Mouse (Mus musculus) limb, embryonic 11.5 days (tissue): Measurements from ENCODE around the gene Csn1s2a. TPM values are rescaled to one million over a fixed set of nuclear protein-coding genes. Genes with fewer than 3 reads are reported as not detected.

Experiments
- polyA plus RNA-seq: library from polyadenylated mRNA; unstranded; fragments of >200 nt; fragmentation: Nextera tagmentation; extraction: Ambion mirVana; gene quantifications from 2 replicates; pipeline ENCODE4 v1.2.1, GENCODE M21; 2014

Csn1s2a gene
- polyA plus RNA-seq, 1 experiment from 2014 or later, result not detected

Other genes with a start within 250 kb of the Csn1s2a start
- not detected in 2 replicates for gene Sult1b1, start 236.4 kb upstream of the Csn1s2a start, polyA plus RNA-seq
- gene Sult1d1, start 205.5 kb upstream of the Csn1s2a start, polyA plus RNA-seq, result not detected in 2 replicates
- gene Sult1e1, start 183.0 kb upstream of the Csn1s2a start, polyA plus RNA-seq, result not detected in 2 replicates
- gene Csn1s1, start 108.4 kb upstream of the Csn1s2a start, polyA plus RNA-seq, result not detected in 2 replicates
- gene Csn2, start 74.9 kb upstream of the Csn1s2a start, polyA plus RNA-seq, result not detected in 2 replicates
- not detected in 2 replicates for gene Csn1s2b, start 33.5 kb downstream of the Csn1s2a start, polyA plus RNA-seq
- gene Prr27, start 51.1 kb downstream of the Csn1s2a start, polyA plus RNA-seq, result not detected in 2 replicates
- gene Odam, start 110.5 kb downstream of the Csn1s2a start, polyA plus RNA-seq, result not detected in 2 replicates
- not detected in 2 replicates for gene Csn3, start 151.0 kb downstream of the Csn1s2a start, polyA plus RNA-seq
- gene 2310003L06Rik, start 194.9 kb downstream of the Csn1s2a start, polyA plus RNA-seq, result not detected in 2 replicates
- gene Gm28434, start 194.9 kb downstream of the Csn1s2a start, polyA plus RNA-seq, result not detected in 2 replicates
- not detected in 2 replicates for gene Cabs1, start 204.9 kb downstream of the Csn1s2a start, polyA plus RNA-seq
- not detected in 2 replicates for gene Smr3a, start 228.0 kb downstream of the Csn1s2a start, polyA plus RNA-seq